Mouse (Mus musculus) lung, embryonic 16.5 days (tissue): ENCODE data around the gene Fbxl20. TPM values are rescaled to one million over a fixed set of nuclear protein-coding genes. Genes with fewer than 3 reads are reported as not detected.

Experiments
- ATAC-seq: fragments of 200-750 bp; cut with Nextera tagmentation; 2 replicates; pipeline ENCODE4 v1.8.0; 2017; ENCODE audit warnings: low read depth, mild to moderate bottlenecking, moderate library complexity
- H3K27ac ChIP-seq: fragments of 300-500 bp; sonication (generic); 2 replicates; pipeline ENCODE4 v1.5.1; 2014; ENCODE audit warnings: mild to moderate bottlenecking, control low read depth, low read length
- H3K27me3 ChIP-seq: fragments of 300-500 bp; sonication (generic); 2 replicates; pipeline ENCODE4 v1.6.1; 2014; ENCODE audit warnings: low read depth, low read length, mixed read lengths; ENCODE audit not compliant: control insufficient read depth, insufficient read depth
- H3K36me3 ChIP-seq: fragments of 300-500 bp; sonication (generic); 2 replicates; pipeline ENCODE4 v1.6.1; 2014; ENCODE audit warnings: low read length; ENCODE audit not compliant: control insufficient read depth, insufficient read depth
- H3K4me1 ChIP-seq: fragments of 300-500 bp; sonication (generic); replicated peaks from 2 replicates; pipeline ENCODE4 v1.6.1; 2014; ENCODE audit warnings: low read length, mixed read lengths; ENCODE audit not compliant: control insufficient read depth, insufficient read depth
- H3K4me2 ChIP-seq: fragments of 300-500 bp; sonication (generic); 2 replicates; pipeline ENCODE4 v1.6.1; 2014; ENCODE audit warnings: low read depth, low read length, control low read depth
- H3K4me3 ChIP-seq: fragments of 300-500 bp; sonication (generic); 2 replicates; pipeline ENCODE4 v1.5.1; 2014; ENCODE audit warnings: mild to moderate bottlenecking, low read length, control low read depth
- H3K9ac ChIP-seq: fragments of 300-500 bp; sonication (generic); 2 replicates; pipeline ENCODE4 v1.6.1; 2014; ENCODE audit warnings: low read length, control low read depth
- H3K9me3 ChIP-seq: fragments of 300-500 bp; sonication (generic); 2 replicates; pipeline ENCODE4 v1.6.1; 2016; ENCODE audit warnings: low read length; ENCODE audit not compliant: control insufficient read depth
- WGBS: fragments of 180-500 bp; shearing (Covaris S2); extraction: QIAGEN DNeasy Blood & Tissue Kit; methylation state at CpG from one replicate; pipeline ENCODE4 v1.1.7; 2014; 5-methylcytosine and 5-hydroxymethylcytosine counted together
- polyA plus RNA-seq: library from polyadenylated mRNA; unstranded; fragments of >200 nt; fragmentation: Nextera tagmentation; extraction: Ambion mirVana; gene quantifications from 2 replicates; pipeline ENCODE4 v1.2.1, GENCODE M21; 2015

Fbxl20 gene
- polyA plus RNA-seq, 1 experiment from 2014 or later: 13.9 TPM

DNA sequence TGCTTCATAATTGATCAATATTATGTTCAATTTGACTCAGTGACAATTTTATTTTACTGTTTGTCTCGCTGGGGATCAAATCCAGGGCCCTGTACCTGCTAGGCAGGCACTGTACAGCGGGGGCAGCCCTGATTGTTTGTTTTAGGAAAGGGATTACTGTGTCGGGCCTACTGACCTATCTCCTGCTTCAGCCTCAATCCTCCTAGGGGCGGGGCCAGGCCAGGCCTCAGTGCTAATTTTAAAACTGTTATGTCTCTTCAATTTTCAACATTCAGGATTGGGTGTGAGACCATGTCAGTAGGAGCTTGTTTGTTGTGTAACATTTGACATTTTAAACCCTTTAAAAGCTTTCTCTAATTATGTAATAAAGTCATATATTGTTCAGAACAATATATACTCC is 36.7 kb downstream of the Fbxl20 start:
- no peak overlapping the region for H3K4me2 ChIP-seq
- H3K27me3 ChIP-seq: no peaks in the 10 kb centered on the region
- H3K27ac ChIP-seq: no peak overlapping the region
- no peaks in the 10 kb centered on the region for H3K4me1 ChIP-seq
- H3K9me3 ChIP-seq: no peaks in the 10 kb centered on the region
- H3K36me3 ChIP-seq: peaks cover 12% of the 10 kb centered on the region
- H3K4me3 ChIP-seq: no peak overlapping the region
- 61% methylated on average over 4 of the region's 4 CpGs for WGBS
- no peak for ATAC-seq
- no peak overlapping the region for H3K9ac ChIP-seq

DNA sequence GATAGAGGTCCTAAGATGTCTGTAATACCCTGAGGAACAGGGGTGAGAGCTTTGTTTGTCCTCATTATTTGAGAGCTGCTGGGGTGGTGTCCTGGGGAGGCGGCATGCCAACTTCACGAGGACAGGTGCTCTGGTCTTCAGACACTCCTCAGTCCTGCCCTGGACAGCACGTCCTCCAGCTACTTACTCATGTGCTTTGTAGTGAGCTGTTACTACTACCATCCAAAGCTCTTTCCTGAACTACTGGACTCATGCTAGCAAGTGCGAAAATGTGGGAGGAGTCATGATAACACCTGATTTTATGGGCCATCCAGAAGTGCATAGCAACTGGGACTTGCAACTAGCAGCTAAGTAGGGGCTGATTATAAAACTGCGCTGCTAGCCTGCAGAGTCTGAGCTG is 40.5 kb downstream of the Fbxl20 start:
- no peak for ATAC-seq
- Histone ChIP-seq H3K4me2 (no peak overlapping the region), H3K9ac (no peak overlapping the region), H3K4me3 (no peak overlapping the region), H3K9me3 (no peaks in the 10 kb centered on the region), H3K27ac (no peak overlapping the region), H3K36me3 (peaks cover 16% of the 10 kb centered on the region), H3K4me1 (no peaks in the 10 kb centered on the region), H3K27me3 (no peaks in the 10 kb centered on the region)
- 89% methylated on average over 5 of the region's 5 CpGs for WGBS

DNA sequence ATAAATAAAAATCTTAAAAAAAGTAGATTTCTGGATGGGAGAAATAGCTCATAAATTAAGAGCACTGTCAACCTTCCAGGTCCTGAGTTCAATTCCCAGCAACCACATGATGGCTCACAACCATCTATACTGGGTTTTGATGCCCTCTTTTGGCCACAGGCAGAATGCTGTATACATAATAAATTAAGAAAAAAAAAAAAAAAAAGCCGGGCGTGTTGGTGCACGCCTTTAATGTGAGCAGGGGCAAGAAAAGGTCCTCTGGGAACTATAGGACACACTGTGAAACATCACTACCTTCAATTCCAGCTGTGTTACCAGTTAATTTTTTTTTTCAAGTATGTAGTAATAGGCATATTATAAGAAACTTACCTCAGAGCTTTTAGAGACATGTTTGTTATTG is 48.9 kb downstream of the Fbxl20 start:
- H3K4me1 ChIP-seq: no peaks in the 10 kb centered on the region
- no peak overlapping the region for H3K9ac ChIP-seq
- no peak for ATAC-seq
- no peaks in the 10 kb centered on the region for H3K27me3 ChIP-seq
- no peak overlapping the region for H3K4me2 ChIP-seq
- H3K27ac ChIP-seq: no peak overlapping the region
- WGBS: 84% methylated on average over 3 of the region's 3 CpGs
- H3K36me3 ChIP-seq: peaks cover 30% of the 10 kb centered on the region
- H3K9me3 ChIP-seq: no peaks in the 10 kb centered on the region
- H3K4me3 ChIP-seq: no peak overlapping the region

DNA sequence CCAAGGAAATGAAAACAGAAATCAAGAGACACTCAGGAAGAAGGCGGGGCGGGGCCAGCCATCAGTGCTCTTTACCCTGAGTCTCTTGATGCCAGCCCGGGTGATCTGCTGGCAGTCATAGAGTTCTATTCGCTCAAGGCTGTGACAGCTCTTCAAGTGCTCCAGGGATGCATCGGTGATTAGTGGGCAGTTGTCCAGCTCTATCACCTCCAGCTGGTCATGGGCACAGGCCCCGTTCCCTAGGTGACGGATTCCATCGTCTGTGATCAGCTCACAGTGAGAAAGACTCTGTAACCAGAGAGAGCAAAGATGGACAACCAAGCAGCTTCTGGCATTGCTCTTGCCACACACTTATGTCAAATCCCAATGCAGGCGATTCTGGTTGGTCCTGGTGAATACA is 59.6 kb downstream of the Fbxl20 start:
- WGBS: 88% methylated on average over 9 of the region's 9 CpGs

DNA sequence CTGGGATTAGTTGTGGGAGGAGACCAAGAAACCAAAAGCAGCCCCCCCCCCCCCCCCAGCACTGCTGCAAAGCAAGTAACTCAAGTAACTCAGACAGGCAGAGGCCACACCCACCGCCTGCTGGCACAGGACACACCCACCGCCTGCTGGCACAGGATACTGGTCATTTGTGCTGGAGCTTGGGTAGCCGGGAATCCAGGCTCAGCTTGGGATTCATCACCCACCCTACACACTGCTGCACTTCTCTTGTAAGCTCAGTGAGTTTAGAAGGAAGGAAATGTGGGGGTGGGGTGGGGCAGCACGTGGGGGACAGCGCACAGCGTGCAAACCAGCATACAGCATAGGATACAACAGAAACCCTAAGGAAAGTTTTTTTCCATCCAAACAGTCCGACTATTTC is 62.0 kb downstream of the Fbxl20 start:
- no peak overlapping the region for H3K4me2 ChIP-seq
- ATAC-seq: peak; percentile 66
- no peaks in the 10 kb centered on the region for H3K9me3 ChIP-seq
- H3K27ac ChIP-seq: no peak overlapping the region
- peaks cover 11% of the 10 kb centered on the region for H3K36me3 ChIP-seq
- H3K27me3 ChIP-seq: no peaks in the 10 kb centered on the region
- H3K4me3 ChIP-seq: no peak overlapping the region
- 46% methylated on average over 7 of the region's 7 CpGs for WGBS
- H3K9ac ChIP-seq: no peak overlapping the region
- no peaks in the 10 kb centered on the region for H3K4me1 ChIP-seq

More for the DNA sequence above, 59.6 kb downstream of the Fbxl20 start:
- no peak overlapping the region for H3K4me3 ChIP-seq
- H3K27me3 ChIP-seq: no peaks in the 10 kb centered on the region
- no peak overlapping the region for H3K9ac ChIP-seq
- H3K9me3 ChIP-seq: no peaks in the 10 kb centered on the region
- no peak overlapping the region for H3K4me2 ChIP-seq
- no peak for ATAC-seq
- H3K36me3 ChIP-seq: peaks cover 12% of the 10 kb centered on the region
- H3K27ac ChIP-seq: no peak overlapping the region
- no peaks in the 10 kb centered on the region for H3K4me1 ChIP-seq

DNA sequence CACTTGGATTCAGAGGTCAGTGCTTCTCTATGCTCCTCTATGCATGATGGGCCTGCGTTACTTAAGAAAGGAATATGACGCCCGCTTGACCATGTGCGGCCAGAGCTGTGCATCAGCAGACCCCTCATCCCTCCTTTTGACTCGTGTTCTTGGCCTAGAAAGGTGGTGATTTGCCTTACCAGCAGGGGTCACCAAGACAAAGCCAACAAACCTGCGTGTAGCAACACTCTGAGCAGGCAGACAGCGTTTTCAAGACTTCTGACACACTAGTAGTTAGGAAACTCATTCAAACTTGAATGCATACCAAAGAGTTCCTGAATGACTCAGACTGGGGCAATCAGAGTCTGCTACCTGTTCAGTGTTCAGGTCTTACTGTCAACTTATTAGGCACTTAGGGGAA is 63.6 kb downstream of the Fbxl20 start:
- peaks cover 8% of the 10 kb centered on the region for H3K36me3 ChIP-seq
- H3K9ac ChIP-seq: no peak overlapping the region
- H3K4me2 ChIP-seq: no peak overlapping the region
- H3K27me3 ChIP-seq: no peaks in the 10 kb centered on the region
- H3K9me3 ChIP-seq: no peaks in the 10 kb centered on the region
- no peak overlapping the region for H3K27ac ChIP-seq
- H3K4me3 ChIP-seq: no peak overlapping the region
- no peaks in the 10 kb centered on the region for H3K4me1 ChIP-seq
- no peak for ATAC-seq
- WGBS: 73% methylated on average over 7 of the region's 7 CpGs

DNA sequence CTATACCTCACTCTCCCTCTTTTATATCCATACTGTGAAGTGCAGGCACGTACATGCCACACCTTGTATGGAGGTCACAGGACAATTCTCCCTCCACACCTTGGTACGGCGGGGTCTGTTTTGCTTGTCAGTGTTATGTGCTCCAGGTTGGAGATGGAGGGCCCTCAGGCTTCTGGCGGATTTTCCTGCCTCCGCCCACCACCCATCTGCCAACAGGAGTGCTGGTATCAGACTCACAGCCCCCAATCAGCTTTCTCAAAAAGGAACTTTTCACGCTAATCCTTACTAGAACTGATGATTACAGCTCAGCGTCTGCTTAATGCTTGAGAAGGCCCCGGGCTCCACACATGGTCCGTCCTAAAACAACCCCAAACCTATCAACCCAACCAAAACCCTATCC is 64.1 kb downstream of the Fbxl20 start:
- Histone ChIP-seq H3K4me3 (no peak overlapping the region), H3K36me3 (peaks cover 8% of the 10 kb centered on the region), H3K27ac (no peak overlapping the region), H3K9me3 (no peaks in the 10 kb centered on the region; the same call in 1 of the 2 replicates), H3K27me3 (no peaks in the 10 kb centered on the region), H3K4me2 (no peak overlapping the region), H3K4me1 (no peaks in the 10 kb centered on the region), H3K9ac (no peak overlapping the region)
- ATAC-seq: no peak
- 90% methylated on average over 9 of the region's 9 CpGs for WGBS

- Histone ChIP-seq H3K9ac (no peak overlapping the region), H3K4me1 (no peaks in the 10 kb centered on the region), H3K4me3 (no peak overlapping the region), H3K9me3 (no peaks in the 10 kb centered on the region; the same call in 1 of the 2 replicates), H3K27ac (no peak overlapping the region), H3K36me3 (no peaks in the 10 kb centered on the region), H3K4me2 (no peak overlapping the region), H3K27me3 (no peaks in the 10 kb centered on the region)
- 88% methylated on average over 7 of the region's 7 CpGs for WGBS
- ATAC-seq: no peak
Measured at GRCm38 (mm10) chr11:98082745-98083144, 67.5 kb downstream of the Fbxl20 start.

- no peak for ATAC-seq
- Histone ChIP-seq H3K27ac (no peak overlapping the region), H3K4me2 (no peak overlapping the region), H3K36me3 (no peaks in the 10 kb centered on the region), H3K4me1 (no peaks in the 10 kb centered on the region), H3K9me3 (no peaks in the 10 kb centered on the region; the same call in 1 of the 2 replicates), H3K27me3 (no peaks in the 10 kb centered on the region), H3K4me3 (no peak overlapping the region), H3K9ac (no peak overlapping the region)
- 84% methylated on average over 6 of the region's 6 CpGs for WGBS
Measured at GRCm38 (mm10) chr11:98080450-98080849, 69.8 kb downstream of the Fbxl20 start.

DNA sequence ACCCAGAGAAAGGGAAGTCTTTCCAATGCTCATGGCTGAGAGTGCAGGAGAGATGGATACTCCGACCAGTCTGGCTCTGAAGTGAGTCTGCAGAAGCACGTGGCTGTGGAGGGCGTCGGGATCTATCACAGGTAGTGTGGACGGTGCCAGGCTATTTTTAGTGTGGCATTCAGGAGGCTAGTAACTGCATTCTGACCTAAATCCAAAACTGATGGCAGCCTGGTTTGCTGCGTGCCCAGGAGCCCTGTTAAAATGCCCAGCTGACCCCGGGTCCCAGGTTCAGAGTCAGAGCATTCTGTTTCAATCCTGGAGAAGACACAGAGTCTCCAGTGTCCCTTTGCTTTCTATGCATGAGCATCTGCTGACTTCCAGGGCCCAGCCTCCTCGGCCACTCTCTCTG is 73.1 kb downstream of the Fbxl20 start:
- H3K4me3 ChIP-seq: no peak overlapping the region
- no peak overlapping the region for H3K27ac ChIP-seq
- no peaks in the 10 kb centered on the region; the same call in 1 of the 2 replicates for H3K9me3 ChIP-seq
- H3K9ac ChIP-seq: no peak overlapping the region
- no peaks in the 10 kb centered on the region for H3K36me3 ChIP-seq
- 74% methylated on average over 8 of the region's 8 CpGs for WGBS
- H3K4me1 ChIP-seq: no peaks in the 10 kb centered on the region
- H3K4me2 ChIP-seq: no peak overlapping the region
- ATAC-seq: no peak
- H3K27me3 ChIP-seq: no peaks in the 10 kb centered on the region
